Mouse (Mus musculus): ENCODE measurements around the gene Rpl28.

The Rpl28 gene

DNA sequence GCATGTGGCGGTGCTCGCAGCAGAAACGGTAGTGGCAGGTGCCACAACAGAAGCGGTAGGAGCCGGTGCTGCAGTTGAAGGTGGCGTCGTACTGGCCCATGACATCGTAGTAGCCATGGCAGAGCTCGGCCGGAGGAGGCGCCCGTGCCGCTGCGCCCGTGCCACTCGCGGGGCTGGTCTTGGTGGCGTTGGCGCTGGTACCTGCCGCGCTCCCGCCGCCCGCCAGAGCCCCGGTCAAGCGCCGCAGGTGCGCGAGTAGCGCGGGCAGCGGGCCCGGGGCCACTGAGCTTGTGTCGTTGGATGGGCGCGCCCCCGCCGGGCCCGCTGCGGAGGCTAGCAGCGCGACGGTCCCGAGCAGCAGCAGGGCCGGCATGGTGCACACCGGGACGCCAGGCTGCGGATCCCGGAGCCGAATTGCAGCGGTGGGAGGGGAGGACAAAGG is 43.7 kb downstream of the Rpl28 start:
- peak; percentile 88 for DNase-seq

DNA sequence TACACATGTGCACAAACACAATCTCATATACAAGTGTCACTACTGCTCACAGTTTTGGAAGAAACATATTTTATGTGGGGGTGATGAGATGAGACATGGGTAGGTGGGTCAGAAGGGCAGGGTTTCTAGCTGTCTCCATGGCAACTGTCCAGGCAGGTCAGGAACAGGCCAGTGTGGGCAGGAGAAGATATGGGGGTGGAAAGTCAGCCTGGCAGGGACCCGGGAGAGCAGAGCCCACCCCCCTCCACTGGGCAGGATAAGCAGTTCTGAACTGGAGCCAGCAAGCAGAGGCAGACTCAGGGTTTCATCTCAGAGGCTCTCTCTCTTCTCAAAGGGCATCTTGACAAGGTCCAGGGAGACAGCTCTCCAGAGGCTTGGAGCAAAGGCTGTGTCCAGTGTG is 45.0 kb downstream of the Rpl28 start:
- DNase-seq = no peak

DNA sequence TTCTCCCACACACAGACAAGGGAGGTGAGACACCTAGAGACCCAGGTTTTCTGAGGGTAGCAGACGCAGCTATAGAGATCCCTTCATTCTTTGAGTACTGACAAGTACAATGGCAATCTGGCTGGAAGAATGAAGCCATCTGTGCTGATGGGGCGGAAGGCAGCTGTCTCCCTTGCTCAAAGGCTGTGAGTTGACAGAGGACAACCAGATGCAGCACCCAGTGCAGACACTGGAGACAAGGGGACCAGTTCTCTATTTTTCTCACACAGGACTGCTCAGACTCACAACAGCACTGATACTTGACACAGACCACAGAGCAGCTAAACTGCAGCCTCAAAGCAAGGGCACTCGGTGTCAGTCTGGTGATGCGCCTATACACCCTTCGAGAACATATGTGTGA is 49.4 kb downstream of the Rpl28 start:
- DNase-seq = no peak

DNA sequence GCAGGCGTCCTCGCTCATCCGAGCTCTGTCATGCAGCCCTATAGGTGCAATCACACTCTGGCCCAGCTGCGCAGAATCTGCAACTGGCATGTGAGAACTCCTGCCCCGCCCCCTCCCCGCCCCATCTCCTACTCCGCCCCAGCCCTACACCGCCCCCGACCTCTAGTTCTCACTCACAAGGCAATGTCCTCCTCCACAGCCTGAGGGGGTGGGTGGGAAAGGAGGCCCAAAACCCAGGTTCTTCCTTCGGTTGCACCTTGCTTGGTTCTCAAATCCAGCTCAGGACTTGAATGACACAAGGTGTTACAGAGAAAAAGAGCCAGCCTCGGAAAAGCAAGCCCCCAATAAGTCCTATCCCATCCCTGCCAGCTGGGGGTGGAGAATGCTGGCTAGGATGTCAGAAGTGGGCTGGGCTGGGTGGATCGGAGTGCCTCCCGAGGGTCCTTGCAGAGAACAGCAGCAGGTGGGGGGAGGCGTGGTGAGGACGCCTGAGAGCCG is 50.0 kb downstream of the Rpl28 start:
- no peak for DNase-seq

DNA sequence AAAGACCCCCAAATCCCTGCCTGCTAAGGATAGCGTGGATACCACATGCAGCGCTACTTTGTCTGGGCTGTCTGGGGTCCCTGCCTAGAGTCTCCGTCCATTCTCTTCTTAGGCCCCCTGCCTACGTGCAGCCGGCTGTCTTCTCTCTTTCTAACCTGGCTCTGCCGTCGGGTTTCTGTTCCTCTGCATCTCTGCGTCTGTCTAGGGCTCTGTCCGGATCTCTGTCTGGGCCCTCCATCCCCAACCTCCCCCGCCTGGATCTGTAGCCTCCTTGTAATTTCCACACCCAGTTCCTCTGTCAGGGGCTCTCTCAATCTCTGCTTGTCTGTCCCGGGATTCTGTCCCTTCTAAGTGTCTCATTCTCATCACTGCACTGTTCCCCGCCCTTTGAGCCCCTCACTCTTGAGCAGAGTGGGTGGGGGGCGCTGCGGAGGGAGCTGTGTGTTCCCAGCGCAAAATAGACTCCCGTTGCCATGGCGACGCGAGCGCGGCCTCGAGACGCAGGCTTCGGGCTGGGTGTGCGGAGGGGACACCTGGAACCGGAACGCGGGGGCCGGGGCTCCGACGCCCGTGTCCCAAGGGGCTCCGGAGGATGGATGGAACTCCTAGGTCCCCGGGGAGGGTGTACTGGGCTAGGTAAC is 51.0 kb downstream of the Rpl28 start:
- DNase-seq = peak; percentile 43

DNA sequence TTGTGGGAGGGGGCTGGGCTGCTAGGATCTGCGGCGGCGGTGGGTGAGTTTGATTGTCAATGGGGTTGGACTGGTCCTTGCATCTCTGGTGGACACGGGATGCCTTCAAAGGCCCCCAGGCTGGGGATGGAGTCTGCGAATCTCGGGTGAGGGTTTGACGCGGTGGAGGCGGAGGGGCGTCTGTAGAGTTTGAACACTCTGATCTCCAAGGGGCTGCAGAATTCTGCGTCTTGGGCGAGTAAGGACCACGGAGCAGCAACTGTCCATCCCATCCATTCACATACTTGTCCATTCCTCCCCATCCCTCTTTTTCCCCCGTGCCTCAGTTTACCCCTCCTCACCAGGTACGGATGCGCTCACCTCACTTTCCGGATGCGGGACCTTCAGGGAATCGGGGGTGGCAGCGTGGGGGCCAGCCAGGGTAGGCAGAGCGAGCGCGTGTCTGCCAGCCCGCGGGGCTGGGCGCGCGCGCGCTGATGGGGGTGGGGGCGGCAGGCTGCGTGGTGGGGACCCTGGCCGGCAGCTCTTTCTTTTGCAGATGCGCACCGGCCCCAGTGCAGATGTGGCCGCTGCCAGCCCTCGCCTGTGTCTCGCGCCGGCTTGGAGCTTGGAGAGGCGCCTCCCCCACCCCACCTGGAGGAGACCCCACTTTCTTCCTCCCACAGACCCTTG is 51.7 kb downstream of the Rpl28 start, which contains the start of gene Shisa7:
TSS of gene Shisa7 (minus strand) at position 452 of the 672 bp plus-strand sequence.
- peak; percentile 27 for DNase-seq

Data from cerebellum, adult 9-10 months (tissue).